8 mouse cellular contexts compared by ENCODE assay signal in genomic region chr12:77495781-77496180, GRCm38 (mm10).
"Had no signal": no experiment of that assay in that cellular context is flagged by ENCODE, and none has a peak within 500 bp of the region (broad histone marks: within the 10 kb centered on the region; RNA-seq: fewer than 3 reads in every experiment).

No protein-coding gene starts in this region.

- H3K36me3 ChIP-seq: kidney, embryonic 15.5 days; limb, embryonic 15.5 days; liver, embryonic 13.5 days; lung, embryonic 15.5 days; midbrain, embryonic 13.5 days had no signal

- H3K9me3 ChIP-seq: kidney, embryonic 15.5 days; limb, embryonic 15.5 days; liver, embryonic 13.5 days; lung, embryonic 15.5 days; midbrain, embryonic 13.5 days had no signal

- H3K4me2 ChIP-seq: kidney, embryonic 15.5 days; limb, embryonic 15.5 days; liver, embryonic 13.5 days; lung, embryonic 15.5 days; midbrain, embryonic 13.5 days had no signal

- H3K27ac ChIP-seq: kidney, embryonic 15.5 days; limb, embryonic 15.5 days; liver, embryonic 13.5 days; lung, embryonic 15.5 days; midbrain, embryonic 13.5 days had no signal

- H3K4me3 ChIP-seq: kidney, embryonic 15.5 days; limb, embryonic 15.5 days; liver, embryonic 13.5 days; lung, embryonic 15.5 days; midbrain, embryonic 13.5 days had no signal

- ATAC-seq: liver, postnatal 0 days; midbrain, embryonic 13.5 days had no signal

- H3K4me1 ChIP-seq: kidney, embryonic 15.5 days; limb, embryonic 15.5 days; liver, embryonic 13.5 days; midbrain, embryonic 13.5 days had no signal

- H3K9ac ChIP-seq: kidney, embryonic 15.5 days; limb, embryonic 15.5 days; liver, embryonic 13.5 days; liver, postnatal 0 days; lung, embryonic 15.5 days; midbrain, embryonic 13.5 days had no signal

- DNase-seq: kidney, postnatal 14 days; liver, embryonic 13.5 days; liver, postnatal 0 days; right cerebral cortex, postnatal 14 days had no signal

- H3K27me3 ChIP-seq: kidney, embryonic 15.5 days; limb, embryonic 15.5 days; liver, embryonic 13.5 days; lung, embryonic 15.5 days; midbrain, embryonic 13.5 days had no signal
